Mouse (Mus musculus) left cerebral cortex, postnatal 36 days (tissue): ENCODE measurements around the gene Acta1. TPM values are rescaled to one million over a fixed set of nuclear protein-coding genes. Genes with fewer than 3 reads are reported as not detected.

Source experiments
- DNase-seq, 2 experiments: peaks; one replicate each; pipeline ENCODE4 v3.0.0; 2021 to 2022; ENCODE audit warnings: low spot score in 2 of 2, mixed read lengths in 1 of 2
- intact Hi-C: fragments of 180-260 bp; cut with DNase I; formaldehyde crosslinking; loops from one replicate; pipeline ENCODE4 v1.15.1; 2025
- total RNA-seq, 2 experiments: library from RNA; stranded (reverse); gene quantifications; 2 replicates each; pipeline ENCODE4 v1.2.3; 2021

The Acta1 gene
- total RNA-seq: 10 to 100 TPM in 1 of 2 experiments, 1 to 10 TPM in 1; 9.7 to 13.4 TPM

- intact Hi-C loops: no loop called here
- DNase-seq: no peak
Measured at GRCm38 (mm10) chr8:123894502-123895097, at the start of gene Acta1. Gene Acta1 (minus strand): TSS chr8:123894751.

- intact Hi-C loops: loop anchor here (10.0 kb wide), 1 partner anchor 416 kb away; no protein-coding TSS in a partner anchor
- no peak for DNase-seq
Measured at GRCm38 (mm10) chr8:123929026-123929425, 34.5 kb upstream of the Acta1 start.

- DNase-seq: no peak
- intact Hi-C loops: loop anchor here (1.0 to 10.0 kb wide), 2 partner anchors 135 to 419 kb away; no protein-coding TSS in a partner anchor
Measured at GRCm38 (mm10) chr8:123925671-123926070, 31.1 kb upstream of the Acta1 start.

DNA sequence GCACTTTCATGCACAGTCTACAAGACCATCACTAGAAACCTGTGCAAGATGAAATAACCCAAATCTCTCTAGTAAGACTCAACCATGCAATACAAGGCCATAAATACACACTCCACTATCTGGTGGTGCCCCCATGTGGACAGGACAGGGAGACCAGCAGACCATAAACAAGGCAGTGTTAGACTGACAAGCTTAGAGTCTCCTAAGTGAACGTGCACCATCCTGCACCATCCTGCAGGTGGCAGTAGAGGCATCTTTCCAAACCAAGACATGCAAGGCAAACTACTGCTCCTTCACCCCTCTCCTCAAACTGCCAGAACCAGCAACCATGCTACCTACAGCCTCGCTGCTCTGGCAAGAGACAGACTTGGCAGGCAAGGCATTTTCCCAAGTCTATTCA is 30.2 kb upstream of the Acta1 start:
- intact Hi-C loops: loop anchor here (1.0 to 10.0 kb wide), 2 partner anchors 134 to 420 kb away; no protein-coding TSS in a partner anchor
- peak; percentile 81 to 86 for DNase-seq

DNA sequence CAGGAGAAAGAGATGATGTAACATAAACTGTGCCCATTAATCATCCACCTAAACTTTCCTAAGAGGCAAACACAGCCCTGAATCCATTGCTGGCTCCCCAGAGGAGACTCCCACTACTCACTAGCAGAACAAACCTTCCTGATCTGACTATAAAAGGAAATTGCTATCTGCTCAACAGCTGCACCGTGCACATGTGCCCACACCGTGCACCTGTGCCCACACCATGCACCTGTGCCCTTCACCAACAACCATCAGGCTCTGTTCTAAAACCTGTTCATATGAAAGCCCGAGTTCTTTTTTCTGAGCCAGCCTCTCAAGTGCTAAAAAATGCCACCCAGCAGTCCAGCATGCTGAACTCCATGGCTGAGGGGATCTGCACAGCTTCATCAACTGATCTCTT is 20.1 kb upstream of the Acta1 start:
- intact Hi-C loops: no loop called here
- DNase-seq: no peak

- intact Hi-C loops: no loop called here
- DNase-seq: peak; percentile 47 to 66
Measured at GRCm38 (mm10) chr8:123912265-123912664, 17.7 kb upstream of the Acta1 start.

- no peak for DNase-seq
- intact Hi-C loops: no loop called here
Measured at GRCm38 (mm10) chr8:123907604-123908003, 13.1 kb upstream of the Acta1 start.

- intact Hi-C loops: no loop called here
- no peak for DNase-seq
Measured at GRCm38 (mm10) chr8:123902653-123903052, 8.1 kb upstream of the Acta1 start.

DNA sequence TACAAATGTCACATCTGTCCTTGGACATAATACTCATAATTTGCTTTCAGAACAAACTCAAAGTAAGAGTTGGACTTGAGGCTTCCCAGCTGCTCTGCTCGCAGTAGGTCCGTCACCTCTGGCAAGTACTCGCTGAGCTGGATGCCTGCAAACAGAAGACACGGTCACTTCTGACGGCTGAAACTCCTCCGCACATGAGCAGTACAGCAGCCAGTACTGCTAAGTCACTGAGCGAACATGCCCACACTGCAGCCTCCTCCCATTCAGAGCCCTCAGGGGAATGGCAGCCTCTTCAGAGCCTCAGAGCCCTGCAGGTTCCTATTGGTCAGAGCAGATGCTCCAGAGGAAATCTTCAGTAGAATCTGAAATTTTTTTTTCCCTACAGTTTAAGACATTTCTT is 4.8 kb upstream of the Acta1 start:
- no peak for DNase-seq
- intact Hi-C loops: no loop called here

DNA sequence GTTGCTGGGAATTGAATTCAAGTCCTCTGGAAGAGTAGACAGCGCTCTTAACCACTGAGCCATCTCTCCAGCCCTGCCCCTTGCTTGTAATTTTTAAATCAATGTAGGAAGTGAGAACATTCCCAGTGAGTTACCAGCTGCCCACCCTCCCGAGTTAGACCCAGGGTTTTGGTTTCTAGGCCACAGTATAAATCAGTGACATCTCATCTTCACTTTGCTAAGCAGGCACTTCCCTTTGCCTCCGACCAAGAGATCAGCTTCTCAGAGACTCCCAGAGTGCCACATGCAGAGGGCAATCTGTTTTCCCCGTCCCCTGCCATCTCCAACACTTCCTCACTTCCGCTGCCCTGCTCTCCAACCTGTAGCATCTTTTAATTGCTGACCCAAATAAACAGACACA is 4.0 kb upstream of the Acta1 start:
- intact Hi-C loops: no loop called here
- no peak for DNase-seq

DNA sequence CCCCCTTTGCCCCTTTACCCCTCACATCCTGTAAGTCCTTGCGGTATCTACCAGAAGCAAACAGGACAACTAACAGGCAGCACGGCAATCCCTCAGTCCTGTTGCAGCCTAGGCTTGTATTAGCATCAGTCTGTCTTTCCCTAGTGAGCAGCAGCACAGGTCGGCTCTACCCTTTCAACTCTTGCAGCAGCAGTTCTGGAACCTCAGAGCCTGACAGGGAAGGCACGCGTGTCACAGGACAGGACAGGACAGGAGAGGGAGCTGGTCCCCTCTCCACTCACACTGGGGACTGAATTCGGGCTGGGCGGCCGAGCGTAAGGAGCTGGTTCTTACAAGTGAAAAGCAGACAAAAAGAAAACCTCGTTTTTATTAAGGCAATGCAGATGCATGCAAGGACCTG is 2.2 kb upstream of the Acta1 start:
- intact Hi-C loops: no loop called here
- DNase-seq: no peak

DNA sequence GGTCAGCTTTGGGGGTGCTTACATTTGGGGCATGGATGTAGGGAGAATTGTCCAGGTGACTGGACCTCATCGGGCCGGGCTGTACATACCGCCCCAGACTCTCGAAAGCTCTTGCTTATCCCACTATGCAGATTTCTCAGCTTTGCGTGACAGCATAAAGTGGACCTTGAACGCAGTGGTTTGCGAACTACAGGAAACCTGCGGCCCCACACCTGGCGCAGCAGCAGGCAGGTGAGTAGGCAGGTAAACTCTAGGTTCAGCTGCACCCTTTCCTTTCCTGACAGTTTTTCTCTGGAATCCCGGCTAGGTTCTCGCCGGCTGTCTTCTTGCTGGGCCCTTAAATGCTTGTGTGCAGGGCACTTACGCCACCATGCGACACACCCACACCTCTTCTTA is 1.8 kb upstream of the Acta1 start:
- intact Hi-C loops: no loop called here
- no peak for DNase-seq

DNA sequence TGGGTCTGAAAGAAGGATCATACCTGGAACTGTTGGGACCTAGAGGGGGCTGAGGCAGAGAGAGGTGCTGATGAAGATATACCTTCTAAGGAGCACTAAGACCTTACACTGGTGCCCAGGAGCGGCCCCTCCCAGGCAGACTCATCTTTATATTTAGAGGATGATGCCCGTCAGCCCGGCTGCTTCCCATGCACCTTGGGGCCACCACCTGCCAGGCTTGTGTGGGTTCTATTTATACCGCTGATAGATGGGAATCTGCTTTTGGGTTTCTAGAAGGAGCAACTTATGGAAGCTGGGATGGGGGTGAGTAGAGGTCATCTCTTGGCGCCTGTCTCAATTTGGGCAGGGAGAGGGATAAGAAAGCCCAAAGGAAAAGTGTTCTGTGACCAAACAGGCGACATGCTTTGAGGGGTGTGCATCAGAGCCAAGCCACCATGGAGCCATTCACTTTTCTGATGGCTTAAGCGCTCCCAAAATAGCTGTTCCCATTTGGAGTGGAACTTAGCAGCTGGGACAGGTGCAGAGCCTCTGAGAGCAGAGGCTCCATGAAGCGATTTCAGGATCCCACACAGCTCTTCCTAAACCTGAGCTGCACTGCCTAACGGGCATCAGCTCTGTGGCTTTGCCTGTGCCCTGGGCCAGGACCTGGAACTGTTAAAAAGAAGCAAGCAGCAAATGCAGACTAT is 1.3 kb upstream of the Acta1 start:
- DNase-seq: no peak
- intact Hi-C loops: no loop called here

DNA sequence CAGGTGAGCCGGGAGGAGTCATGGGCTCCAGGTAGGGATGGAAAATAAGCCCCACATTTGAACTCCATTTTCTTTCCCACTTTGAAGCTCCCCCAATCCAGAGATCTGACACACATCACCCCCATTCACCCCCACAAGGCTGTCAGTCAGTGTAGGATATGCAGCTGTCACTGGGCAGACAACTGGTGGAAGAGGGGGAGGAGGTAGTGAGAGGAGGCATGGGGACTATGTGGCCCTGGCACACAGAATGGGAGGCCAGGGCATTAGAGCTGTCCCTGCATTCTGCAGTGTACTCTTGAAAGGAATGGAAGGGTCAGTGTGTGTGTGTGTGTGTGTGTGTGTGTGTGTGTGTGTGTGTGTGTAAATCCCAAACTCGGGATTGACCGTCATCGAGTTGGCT is 679 bp upstream of the Acta1 start:
- intact Hi-C loops: no loop called here
- no peak for DNase-seq

DNA sequence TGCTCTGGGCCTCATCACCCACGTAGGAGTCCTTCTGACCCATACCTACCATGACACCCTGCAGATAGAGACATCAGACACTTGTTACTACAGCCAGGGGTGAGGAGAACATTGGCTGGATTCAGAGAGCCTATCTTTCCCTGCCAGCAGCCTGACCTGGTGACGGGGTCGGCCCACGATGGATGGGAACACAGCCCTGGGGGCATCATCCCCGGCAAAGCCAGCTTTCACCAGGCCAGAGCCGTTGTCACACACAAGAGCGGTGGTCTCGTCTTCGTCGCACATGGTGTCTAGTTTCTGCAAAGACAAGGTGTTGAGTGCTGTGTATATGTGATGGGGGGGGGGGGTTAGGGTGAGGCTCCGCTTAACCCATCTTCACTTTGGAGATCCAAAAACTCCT is 1.1 kb downstream of the Acta1 start:
- no peak for DNase-seq
- intact Hi-C loops: loop anchor here (2.0 kb wide), 1 partner anchor 35 kb away; no protein-coding TSS in a partner anchor

DNA sequence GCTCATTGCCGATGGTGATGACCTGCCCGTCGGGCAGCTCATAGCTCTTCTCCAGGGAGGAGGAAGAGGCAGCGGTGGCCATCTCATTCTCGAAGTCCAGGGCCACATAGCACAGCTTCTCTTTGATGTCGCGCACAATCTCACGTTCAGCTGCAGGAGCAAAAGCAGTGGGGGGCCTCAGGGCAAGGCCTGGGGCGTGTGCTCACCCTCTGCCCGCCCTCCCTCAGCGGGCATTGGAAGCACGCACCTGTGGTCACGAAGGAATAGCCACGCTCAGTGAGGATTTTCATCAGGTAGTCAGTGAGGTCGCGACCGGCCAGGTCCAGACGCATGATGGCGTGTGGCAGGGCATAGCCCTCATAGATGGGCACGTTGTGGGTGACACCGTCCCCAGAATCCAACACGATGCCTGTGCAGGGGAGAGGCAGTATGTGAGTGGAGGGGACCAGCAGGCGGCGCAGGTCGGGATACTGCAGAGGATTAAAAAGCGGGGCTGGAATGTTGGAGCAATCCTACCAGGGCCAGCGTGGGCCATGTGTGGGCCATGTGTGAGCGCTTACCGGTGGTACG is 1.9 kb downstream of the Acta1 start:
- DNase-seq: peak in 1 of 2 experiments; percentile 38
- intact Hi-C loops: loop anchor here (2.0 kb wide), 1 partner anchor 34 kb away; no protein-coding TSS in a partner anchor

- DNase-seq: peak; percentile 85 to 87
- intact Hi-C loops: loop anchor here (2.0 kb wide), 1 partner anchor 33 kb away; no protein-coding TSS in a partner anchor
Measured at GRCm38 (mm10) chr8:123891883-123892585, 2.5 kb downstream of the Acta1 start.

DNA sequence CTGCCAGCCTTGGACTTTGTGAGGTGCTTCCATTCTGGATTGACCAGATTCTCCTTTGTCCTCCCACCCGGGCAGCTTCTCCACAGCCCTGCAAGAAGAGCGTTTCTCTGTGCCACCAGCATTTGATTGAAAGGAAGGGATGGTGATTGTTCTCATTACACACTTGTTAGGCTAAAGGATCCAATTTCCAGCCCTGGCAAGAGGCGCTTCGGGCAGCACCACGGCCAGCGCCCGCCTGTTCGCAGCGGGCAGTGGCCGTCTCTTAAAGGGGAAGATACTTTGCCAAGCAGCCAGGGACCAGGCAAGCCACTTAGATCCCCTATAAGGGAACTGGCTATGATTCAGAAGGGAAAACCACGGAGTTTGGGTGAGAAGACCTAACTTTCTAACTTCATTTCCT is 3.3 kb downstream of the Acta1 start:
- intact Hi-C loops: no loop called here
- no peak for DNase-seq

DNA sequence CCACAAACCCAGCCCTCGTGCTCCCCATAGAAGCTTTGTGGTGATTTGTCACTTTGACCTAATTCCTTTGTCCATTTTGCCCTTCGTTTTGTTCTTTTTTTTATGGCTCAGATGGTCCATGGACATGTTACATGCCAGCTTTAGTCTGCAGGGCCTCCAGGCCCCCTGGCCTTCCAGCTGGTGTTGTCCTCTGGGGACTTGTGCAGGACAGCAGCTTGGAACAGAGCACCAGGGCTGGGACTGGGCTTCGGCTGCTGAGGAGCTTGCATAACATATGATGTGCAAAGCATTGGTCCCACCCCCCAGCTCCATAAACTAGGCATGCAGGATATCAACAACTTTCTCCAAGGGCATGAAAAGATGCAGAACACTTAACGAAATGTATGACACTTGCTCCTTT is 4.8 kb downstream of the Acta1 start:
- intact Hi-C loops: no loop called here

GRCm38 (mm10) chr8:123887956-123888355 is 6.6 kb downstream of the Acta1 start:
- no peak for DNase-seq
- intact Hi-C loops: no loop called here

More for the DNA sequence above, 4.8 kb downstream of the Acta1 start:
- DNase-seq: no peak
